Mouse (Mus musculus) urinary bladder, postnatal 10 days (tissue): ENCODE data around the gene Sgce.
A peak's percentile ranks its signal among the peaks of the same experiment; 100 is the strongest.
"Not testable (repeated sequence)": the region's sequence is repeated elsewhere in the genome, so short reads cannot be mapped to it uniquely, and the experiment has no call there.

Experiments
- DNase-seq: peaks from one replicate; pipeline ENCODE4 v3.0.0; 2022; ENCODE audit warnings: low spot score

Gene Sgce

DNA sequence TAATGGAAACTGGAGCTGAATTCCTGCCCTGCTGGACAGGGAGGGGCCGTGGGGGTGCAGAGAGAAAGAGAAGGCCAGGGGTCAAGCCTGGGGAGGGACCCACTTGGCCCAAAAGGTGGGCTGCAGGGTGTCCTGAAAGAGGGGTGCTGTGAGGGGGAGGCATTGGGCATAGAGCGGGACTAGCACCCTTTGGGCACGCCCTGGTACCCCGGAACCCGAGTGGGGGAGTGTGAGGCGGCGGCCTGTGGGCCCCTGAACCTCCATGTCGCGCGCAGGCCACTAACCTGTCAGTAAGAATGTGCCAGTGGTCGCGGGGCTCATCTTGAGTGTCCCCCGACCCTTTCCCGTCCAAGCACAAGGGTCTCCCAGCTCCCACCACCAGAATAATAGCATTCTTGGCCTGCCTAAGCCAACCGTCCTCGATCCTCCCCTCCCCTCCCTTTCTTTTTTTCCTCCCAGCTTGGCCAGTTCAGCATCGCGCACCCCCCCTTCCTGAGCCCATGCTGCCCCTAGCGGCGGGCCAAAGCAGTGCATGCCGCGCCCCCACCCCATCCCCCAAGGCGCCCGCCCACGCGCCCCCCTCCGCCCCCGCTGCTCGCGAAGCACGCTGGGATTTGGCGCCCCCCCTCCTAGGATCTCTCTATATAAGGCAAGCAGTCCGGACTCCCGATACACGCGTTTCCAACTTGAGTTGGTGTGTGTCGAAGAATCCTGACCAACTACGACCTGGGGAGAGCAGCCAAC lies at the start of gene Sgce, which contains the start of gene Peg10:
Sgce (minus strand) TSS at position 512 of the 744 bp plus-strand sequence.
Peg10 (plus strand) TSS at position 611 of the 744 bp plus-strand sequence.
- DNase-seq, result peak; percentile 44

GRCm38 (mm10) chr6:4796281-4796680 lies 49.3 kb upstream of the Sgce start:
- no peak for DNase-seq

DNA sequence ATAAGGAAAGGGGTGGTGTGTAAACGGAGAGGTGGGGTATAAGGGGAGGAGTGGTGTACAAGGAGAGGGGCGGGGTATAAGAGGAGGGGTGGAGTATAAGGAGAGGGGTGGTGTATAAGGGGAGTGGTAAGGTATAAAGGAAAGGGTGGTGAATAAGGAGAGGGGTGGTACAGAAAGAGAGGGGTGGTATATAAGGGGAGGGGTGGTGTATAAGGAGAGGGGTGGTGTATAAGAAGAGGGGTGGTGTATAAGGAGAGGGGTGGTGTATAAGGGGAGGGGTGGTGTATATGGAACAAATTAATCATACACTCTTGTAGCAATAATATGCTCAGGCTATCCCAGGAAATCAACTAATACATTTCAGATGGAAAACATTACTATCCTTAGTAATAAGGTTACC lies 15.2 kb upstream of the Sgce start:
- DNase-seq, result no peak

DNA sequence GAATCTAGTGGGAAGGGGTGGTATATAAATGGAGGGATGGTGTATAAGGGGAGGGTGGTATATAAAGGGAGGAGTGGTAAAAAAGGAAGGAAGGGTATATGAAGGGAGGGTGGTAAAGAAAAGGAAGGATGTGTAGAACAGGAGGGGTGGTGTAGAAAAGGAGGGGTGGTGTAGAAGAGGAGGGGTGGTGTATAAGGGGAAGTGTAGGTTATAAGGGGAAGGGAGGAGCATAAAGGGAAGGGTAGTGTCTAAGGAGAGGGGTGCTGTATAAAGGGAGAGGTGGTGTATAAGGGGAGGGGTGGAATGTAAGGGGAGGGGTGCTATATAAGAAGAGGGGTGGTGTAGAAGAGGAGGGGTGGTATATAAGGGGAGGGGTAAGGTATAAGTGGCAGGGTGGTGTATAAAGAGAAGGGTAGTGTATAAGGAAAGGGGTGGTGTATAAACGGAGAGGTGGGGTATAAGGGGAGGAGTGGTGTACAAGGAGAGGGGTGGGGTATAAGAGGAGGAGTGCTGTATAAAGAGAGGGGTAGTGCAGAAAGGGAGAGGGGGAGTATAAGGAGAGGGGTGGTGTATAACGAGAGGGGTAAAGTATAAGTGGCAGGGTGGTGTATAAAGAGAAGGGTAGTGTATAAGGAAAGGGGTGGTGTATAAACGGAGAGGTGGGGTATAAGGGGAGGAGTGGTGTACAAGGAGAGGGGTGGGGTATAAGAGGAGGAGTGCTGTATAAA lies 14.6 kb upstream of the Sgce start:
- DNase-seq, result not testable (repeated sequence)

DNA sequence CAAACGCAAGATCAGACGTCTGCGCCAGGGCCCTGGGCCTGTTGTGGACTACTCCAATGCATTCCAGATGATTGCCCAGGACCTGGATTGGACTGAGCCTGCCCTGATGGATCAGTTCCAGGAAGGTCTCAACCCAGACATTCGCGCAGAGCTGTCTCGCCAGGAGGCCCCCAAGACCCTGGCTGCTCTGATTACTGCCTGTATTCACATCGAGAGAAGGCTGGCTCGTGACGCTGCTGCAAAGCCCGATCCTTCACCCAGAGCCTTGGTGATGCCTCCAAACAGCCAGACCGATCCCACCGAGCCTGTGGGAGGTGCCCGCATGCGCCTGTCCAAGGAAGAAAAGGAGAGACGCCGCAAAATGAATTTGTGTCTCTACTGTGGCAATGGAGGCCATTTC lies 7.9 kb upstream of the Sgce start:
- no peak for DNase-seq

DNA sequence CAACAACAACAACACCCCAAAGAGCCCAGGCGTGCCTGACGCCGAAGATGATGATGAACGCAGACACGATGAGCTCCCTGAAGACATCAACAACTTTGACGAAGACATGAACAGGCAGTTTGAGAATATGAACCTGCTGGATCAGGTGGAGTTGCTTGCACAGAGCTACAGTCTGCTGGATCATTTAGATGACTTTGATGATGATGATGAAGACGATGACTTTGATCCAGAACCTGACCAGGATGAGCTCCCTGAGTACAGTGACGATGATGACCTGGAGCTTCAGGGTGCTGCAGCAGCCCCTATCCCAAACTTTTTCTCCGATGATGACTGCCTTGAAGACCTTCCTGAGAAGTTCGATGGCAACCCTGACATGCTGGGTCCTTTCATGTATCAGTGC lies 7.3 kb upstream of the Sgce start:
- no peak for DNase-seq

DNA sequence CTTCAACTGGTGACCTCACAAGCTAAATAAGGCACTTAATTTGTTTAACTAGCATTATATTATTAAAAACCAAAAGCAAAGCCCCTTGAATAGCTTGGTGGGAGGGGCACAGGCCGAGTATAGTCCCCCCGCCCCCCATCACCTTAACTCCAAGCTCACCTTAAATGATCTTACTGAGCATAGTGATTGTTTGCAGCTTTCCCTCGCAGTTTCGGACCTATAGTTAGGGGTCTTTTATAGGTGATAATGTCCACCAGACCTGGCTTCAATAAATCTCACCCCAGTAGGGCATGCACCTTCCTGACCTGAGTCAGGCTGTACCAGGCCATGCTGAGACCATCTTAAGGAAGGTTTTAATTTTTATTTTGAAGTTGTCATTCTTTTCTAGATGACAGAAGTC lies 4.3 kb upstream of the Sgce start:
- no peak for DNase-seq

DNA sequence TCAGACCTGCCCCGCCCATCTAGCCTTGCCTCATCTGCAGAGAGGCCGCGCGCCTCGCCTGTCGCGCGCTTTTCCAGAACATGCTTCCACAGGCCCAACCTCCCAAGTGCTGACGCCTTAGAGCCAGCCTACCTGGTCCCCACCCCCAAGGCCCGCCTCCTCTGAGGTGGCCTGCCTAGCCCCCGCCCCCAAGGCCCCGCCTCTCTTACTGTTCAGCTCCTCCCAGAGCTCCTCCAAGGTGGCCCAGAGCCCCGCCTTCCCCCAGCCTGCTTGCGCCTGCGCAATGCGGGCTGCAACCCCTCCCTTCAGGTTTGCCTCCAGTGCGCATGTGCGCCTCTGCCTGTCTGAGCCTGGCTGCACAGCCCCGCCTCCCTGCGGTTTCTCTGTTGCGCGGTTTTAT lies 2.1 kb upstream of the Sgce start:
- peak; percentile 84 for DNase-seq

GRCm38 (mm10) chr6:4748506-4748961 lies 1.5 kb upstream of the Sgce start:
- DNase-seq, result no peak

DNA sequence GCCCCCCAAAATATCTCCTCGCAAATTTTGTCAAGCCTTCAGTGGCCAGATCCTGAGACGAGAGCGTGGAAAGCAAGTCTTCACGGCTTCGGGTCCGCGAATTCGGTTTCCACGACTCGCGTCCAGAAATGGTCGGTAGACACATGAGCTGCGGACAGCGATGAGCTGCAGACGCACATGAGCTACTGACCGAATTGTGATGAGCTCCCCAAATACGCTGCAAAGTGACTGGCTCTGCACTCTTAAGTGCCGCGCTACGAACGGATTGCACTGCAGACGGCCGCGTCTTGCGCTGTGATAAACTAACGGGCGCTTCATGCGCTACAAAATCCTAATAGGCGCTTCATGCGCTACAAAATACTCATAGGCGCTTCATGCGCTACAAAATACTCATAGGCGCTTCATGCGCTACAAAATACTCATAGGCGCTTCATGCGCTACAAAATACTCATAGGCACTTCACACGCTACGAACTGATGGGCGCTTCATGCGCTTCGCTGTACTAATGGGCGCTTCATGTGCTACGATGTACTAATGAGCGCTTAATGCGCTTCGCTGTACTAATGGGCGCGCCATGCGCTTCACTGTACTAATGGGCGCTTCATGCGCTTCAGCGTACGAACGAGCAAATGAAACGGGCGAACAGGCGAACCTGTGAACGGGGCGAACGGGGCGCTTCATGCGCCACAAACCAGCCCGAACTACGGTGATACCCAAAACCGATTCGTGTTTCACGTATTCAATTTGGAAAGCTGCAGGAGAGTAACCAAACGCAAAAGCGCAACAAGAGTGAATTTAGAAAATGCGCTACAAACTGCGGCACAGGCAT lies 884 bp upstream of the Sgce start:
- no peak for DNase-seq

DNA sequence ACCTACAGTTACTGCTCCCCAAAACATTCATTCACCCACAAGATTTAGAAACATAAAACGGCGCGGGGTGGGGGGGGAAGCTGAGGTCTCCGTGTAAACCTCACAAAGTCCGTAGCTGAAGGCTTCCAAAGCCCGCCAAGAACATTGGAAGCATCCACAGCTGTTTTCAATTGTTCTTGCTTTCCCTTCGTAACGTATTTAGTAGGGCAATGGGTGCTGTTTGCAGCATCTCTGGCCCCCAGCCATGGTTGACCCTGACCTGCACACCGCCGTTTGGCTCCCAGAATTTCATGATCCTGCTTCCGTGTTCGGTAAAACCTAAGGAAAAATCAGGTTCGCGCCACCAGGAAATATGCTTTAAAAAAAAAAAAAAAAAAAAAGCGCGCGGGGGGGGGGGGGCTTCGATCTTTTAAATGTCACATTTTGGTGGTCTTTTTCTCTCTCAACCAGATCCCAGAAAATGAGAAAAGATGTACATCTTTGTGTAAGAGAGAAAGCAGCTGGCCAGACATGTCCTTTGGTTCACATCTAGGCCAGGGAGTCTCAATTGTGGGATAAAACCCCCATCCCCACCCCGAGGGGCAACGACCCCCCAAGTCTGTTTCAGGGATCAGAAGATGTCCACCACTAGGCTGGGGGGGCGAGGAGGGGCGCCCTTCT lies 841 bp downstream of the Sgce start:
- DNase-seq, result no peak

- DNase-seq, result no peak
Measured at GRCm38 (mm10) chr6:4740511-4740910, 6.5 kb downstream of the Sgce start.

DNA sequence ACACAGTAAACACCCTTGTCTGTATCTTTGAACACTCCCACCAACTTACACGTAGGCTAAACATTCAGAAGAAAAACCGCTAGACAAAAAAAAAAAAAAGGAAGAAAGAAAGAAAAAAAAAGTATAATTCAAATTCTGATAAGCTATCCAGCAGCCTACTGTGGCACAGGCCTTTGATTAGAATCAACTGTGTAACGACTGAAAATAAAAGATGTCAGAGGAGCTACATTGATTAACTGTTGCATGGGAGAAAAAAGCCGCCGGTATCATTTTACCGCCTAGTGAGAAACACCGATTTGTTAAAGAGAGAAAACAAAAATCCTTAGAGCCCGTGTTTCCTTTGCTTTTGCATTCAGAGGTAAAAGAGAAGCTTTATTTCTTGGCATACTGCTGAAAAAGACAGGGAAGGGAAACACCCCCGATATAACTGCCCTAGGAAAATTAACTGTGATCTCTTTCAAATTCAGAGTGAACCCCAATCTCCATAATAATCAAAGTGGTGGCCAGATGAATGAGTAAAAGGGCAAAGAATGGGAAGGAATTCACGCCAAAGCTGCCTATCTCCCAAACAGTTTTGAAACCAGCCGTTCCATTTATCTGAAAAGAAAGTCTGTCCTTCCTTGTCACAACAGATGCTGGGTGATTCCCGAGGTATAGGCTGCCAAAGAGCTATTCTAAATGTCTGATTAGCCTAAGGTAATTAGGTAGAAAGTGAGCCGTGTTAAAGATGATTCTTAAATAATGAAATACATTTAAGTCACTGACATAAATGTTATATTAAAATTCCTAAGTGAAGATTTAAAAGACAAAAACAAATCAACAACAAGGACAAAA lies 7.3 kb downstream of the Sgce start:
- DNase-seq, result no peak

DNA sequence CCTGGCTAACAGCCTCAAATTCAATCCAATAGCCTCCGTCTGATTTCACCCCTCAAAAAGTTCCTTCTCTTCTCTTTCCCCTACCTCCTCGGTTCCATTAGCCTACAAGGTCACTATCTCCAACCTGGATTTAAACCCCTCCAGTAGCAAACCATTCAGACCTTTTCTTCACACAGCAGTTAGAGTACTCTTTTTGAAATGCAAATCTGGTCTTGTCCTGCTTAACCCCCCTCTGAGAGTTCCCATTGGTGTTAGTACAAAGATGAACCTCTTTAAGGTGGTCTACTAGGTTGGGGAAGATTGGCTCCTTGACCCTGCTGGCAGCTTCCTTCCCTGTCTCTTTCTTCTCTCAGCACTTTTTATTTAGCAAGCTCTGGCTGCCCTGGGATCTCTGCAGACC lies 8.3 kb downstream of the Sgce start:
- DNase-seq, result no peak

- no peak for DNase-seq
Measured at GRCm38 (mm10) chr6:4738034-4738629, 8.9 kb downstream of the Sgce start.

DNA sequence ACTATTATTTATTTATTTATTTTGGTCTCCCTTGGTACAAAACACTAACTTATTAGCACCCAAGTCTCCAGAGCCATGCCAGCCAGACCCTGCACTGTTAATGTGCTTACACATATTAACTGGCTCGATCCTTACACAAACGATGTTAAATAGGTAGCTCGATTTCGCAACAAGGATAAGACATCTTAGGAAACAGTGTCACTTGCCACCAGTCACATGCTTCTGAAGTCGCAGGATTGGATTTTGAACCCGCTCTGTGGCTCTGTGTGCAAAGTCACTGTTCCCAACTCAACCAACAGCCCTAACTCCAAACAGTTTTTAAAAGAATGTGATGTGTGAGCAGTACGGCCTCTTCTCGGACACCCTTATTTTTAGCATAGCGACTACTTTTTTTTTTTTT lies 10.6 kb downstream of the Sgce start:
- DNase-seq, result no peak

- DNase-seq, result no peak
Measured at GRCm38 (mm10) chr6:4733208-4733607, 13.8 kb downstream of the Sgce start.

DNA sequence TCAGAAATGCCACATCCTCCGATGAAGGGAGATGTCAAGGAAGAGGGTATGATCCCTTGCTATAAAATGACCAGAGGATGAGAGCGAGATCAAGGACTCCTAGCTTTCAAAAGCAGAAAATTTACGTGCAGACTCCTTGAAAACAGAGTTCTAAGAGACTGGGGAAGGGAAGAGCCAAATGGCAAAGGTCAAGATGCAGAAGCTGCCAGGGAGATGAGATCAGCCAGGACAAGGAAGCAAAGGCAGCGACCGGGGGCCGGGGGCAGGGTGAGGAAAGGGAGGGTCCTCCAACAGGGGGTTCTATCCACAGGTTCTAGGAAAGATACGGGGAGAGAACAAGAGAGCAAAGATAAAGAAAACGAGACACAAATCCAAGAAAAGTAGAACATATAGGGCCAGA lies 15.3 kb downstream of the Sgce start:
- no peak for DNase-seq

- no peak for DNase-seq
Measured at GRCm38 (mm10) chr6:4728305-4728704, 18.7 kb downstream of the Sgce start.

- no peak for DNase-seq
Measured at GRCm38 (mm10) chr6:4723998-4724757, 22.8 kb downstream of the Sgce start.
